Mouse (Mus musculus) liver, embryonic 14.5 days (tissue): Measurements from ENCODE around the gene Irf2.

Experiments used
- CTCF ChIP-seq: IDR thresholded peaks from 2 replicates; pipeline ENCODE4 v1.5.1; 2016; ENCODE audit warnings: antibody characterized with exemption, low read depth, control low read depth
- EP300 ChIP-seq: IDR thresholded peaks from 2 replicates; pipeline ENCODE4 v1.6.1; 2016; ENCODE audit warnings: antibody characterized with exemption, low read depth

DNA sequence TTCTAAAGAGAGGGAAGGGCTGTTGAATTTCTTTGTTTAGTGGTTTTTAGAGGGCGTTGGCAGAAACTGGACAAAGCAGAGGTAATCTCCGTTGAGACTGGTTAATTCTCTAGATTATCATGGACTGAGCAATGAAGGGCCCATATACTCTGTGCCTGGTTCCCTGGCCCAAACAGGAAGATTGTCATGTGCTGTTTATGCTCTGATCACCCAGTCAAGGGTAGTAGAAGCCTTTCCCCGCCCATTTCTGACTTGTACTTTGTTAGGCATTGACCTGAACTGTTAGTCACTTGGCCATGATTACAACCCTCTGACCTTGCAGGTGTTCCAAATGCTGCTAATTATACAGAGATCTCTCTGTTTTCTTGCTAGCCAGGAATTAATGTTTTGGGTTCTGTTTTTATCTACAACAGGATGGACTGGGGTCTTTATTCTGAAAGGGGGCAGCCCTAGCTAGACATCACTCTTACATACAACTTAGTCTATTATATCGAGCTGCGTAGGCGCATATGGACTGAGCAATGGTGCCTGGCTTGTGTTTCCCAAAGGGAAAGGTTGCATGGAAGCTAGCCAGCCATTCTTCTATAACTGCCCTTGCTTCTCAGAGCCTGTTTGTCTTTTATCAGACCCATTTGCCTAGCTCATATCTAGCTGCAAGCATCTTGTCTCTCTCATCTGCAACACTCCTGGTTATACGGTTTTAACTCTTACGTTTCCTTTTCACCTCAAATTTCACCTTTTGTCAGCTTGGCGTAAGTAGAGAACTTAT is 143.9 kb downstream of the Irf2 start:
- TF ChIP-seq CTCF (no peak), EP300 (no peak)
